Mouse (Mus musculus): ENCODE measurements around the gene Actl7b. TPM values are rescaled to one million over a fixed set of nuclear protein-coding genes. Genes with fewer than 3 reads are reported as not detected.

Gene Actl7b
- not detected in 2 replicates for polyA plus RNA-seq (2015; fragmentation: Nextera tagmentation; extraction: Ambion mirVana)

- no peak within 1 kb of the TSS for H3K27ac ChIP-seq (ENCODE audit: low read length)
- no peaks in the 10 kb centered on the region for H3K9me3 ChIP-seq (replicated peaks; ENCODE audit: control insufficient read depth, low read length, poor library complexity, severe bottlenecking)
- H3K4me1 ChIP-seq (ENCODE audit: control insufficient read depth, insufficient read depth, low read length): no peaks in the 10 kb centered on the region
- H3K27me3 ChIP-seq (ENCODE audit: control insufficient read depth, insufficient read depth, low read depth, low read length): no peaks in the 10 kb centered on the region
- H3K4me3 ChIP-seq (ENCODE audit: low read depth, low read length): no peak within 1 kb of the TSS
- WGBS: 96% methylated on average over 13 of the region's 13 CpGs
- H3K4me2 ChIP-seq (ENCODE audit: low read length): no peak within 1 kb of the TSS
- H3K9ac ChIP-seq (ENCODE audit: low read depth, low read length): no peak within 1 kb of the TSS
- no peak for ATAC-seq
- H3K36me3 ChIP-seq (ENCODE audit: control insufficient read depth, insufficient read depth, low read length): peaks cover 6% of the 10 kb centered on the region; the same call in 1 of the 2 replicates
Observed at GRCm38 (mm10) chr4:56741041-56741493, at the start of gene Actl7b. Gene Actl7b (minus strand): TSS chr4:56741443.

GRCm38 (mm10) chr4:56771065-56771464 is 29.8 kb upstream of the Actl7b start:
- Histone ChIP-seq H3K4me3 (ENCODE audit: low read depth, low read length) (no peak overlapping the region), H3K4me2 (ENCODE audit: low read length) (no peak overlapping the region), H3K9me3 (replicated peaks; ENCODE audit: control insufficient read depth, low read length, poor library complexity, severe bottlenecking) (no peaks in the 10 kb centered on the region), H3K9ac (ENCODE audit: low read depth, low read length) (no peak overlapping the region), H3K27ac (ENCODE audit: low read length) (no peak overlapping the region), H3K36me3 (ENCODE audit: control insufficient read depth, insufficient read depth, low read length) (peaks cover 53% of the 10 kb centered on the region), H3K4me1 (ENCODE audit: control insufficient read depth, insufficient read depth, low read length) (no peaks in the 10 kb centered on the region), H3K27me3 (ENCODE audit: control insufficient read depth, insufficient read depth, low read depth, low read length) (no peaks in the 10 kb centered on the region)
- no peak for ATAC-seq
- 75% methylated on average over 1 of the region's 1 CpGs for WGBS

GRCm38 (mm10) chr4:56768913-56769312 is 27.7 kb upstream of the Actl7b start:
- no peak overlapping the region for H3K27ac ChIP-seq (ENCODE audit: low read length)
- ATAC-seq: no peak
- no peak overlapping the region for H3K9ac ChIP-seq (ENCODE audit: low read depth, low read length)
- no peaks in the 10 kb centered on the region for H3K27me3 ChIP-seq (ENCODE audit: control insufficient read depth, insufficient read depth, low read depth, low read length)
- 96% methylated on average over 7 of the region's 7 CpGs for WGBS
- H3K36me3 ChIP-seq (ENCODE audit: control insufficient read depth, insufficient read depth, low read length): peaks cover 46% of the 10 kb centered on the region
- H3K4me3 ChIP-seq (ENCODE audit: low read depth, low read length): no peak overlapping the region
- no peaks in the 10 kb centered on the region for H3K4me1 ChIP-seq (ENCODE audit: control insufficient read depth, insufficient read depth, low read length)
- no peak overlapping the region for H3K4me2 ChIP-seq (ENCODE audit: low read length)
- H3K9me3 ChIP-seq (replicated peaks; ENCODE audit: control insufficient read depth, low read length, poor library complexity, severe bottlenecking): no peaks in the 10 kb centered on the region

- Histone ChIP-seq H3K9ac (ENCODE audit: low read depth, low read length) (no peak overlapping the region), H3K36me3 (ENCODE audit: control insufficient read depth, insufficient read depth, low read length) (peaks cover 41% of the 10 kb centered on the region), H3K4me1 (ENCODE audit: control insufficient read depth, insufficient read depth, low read length) (no peaks in the 10 kb centered on the region), H3K27ac (ENCODE audit: low read length) (no peak overlapping the region), H3K4me3 (ENCODE audit: low read depth, low read length) (no peak overlapping the region), H3K4me2 (ENCODE audit: low read length) (no peak overlapping the region), H3K9me3 (replicated peaks; ENCODE audit: control insufficient read depth, low read length, poor library complexity, severe bottlenecking) (no peaks in the 10 kb centered on the region), H3K27me3 (ENCODE audit: control insufficient read depth, insufficient read depth, low read depth, low read length) (no peaks in the 10 kb centered on the region)
- ATAC-seq: no peak
- 81% methylated on average over 3 of the region's 5 CpGs for WGBS
Observed at GRCm38 (mm10) chr4:56767861-56768284, 26.6 kb upstream of the Actl7b start.

- Histone ChIP-seq H3K9me3 (replicated peaks; ENCODE audit: control insufficient read depth, low read length, poor library complexity, severe bottlenecking) (no peaks in the 10 kb centered on the region), H3K4me3 (ENCODE audit: low read depth, low read length) (no peak overlapping the region), H3K4me2 (ENCODE audit: low read length) (no peak overlapping the region), H3K36me3 (ENCODE audit: control insufficient read depth, insufficient read depth, low read length) (peaks cover 52% of the 10 kb centered on the region), H3K4me1 (ENCODE audit: control insufficient read depth, insufficient read depth, low read length) (no peaks in the 10 kb centered on the region), H3K9ac (ENCODE audit: low read depth, low read length) (no peak overlapping the region), H3K27ac (ENCODE audit: low read length) (no peak overlapping the region), H3K27me3 (ENCODE audit: control insufficient read depth, insufficient read depth, low read depth, low read length) (no peaks in the 10 kb centered on the region)
- 96% methylated on average over 1 of the region's 1 CpGs for WGBS
- no peak for ATAC-seq
Observed at GRCm38 (mm10) chr4:56757693-56758092, 16.4 kb upstream of the Actl7b start.

GRCm38 (mm10) chr4:56756966-56757600 is 15.8 kb upstream of the Actl7b start:
- no peak overlapping the region for H3K27ac ChIP-seq (ENCODE audit: low read length)
- 92% methylated on average over 10 of the region's 10 CpGs for WGBS
- no peaks in the 10 kb centered on the region for H3K4me1 ChIP-seq (ENCODE audit: control insufficient read depth, insufficient read depth, low read length)
- no peaks in the 10 kb centered on the region for H3K9me3 ChIP-seq (replicated peaks; ENCODE audit: control insufficient read depth, low read length, poor library complexity, severe bottlenecking)
- no peak for ATAC-seq
- H3K4me3 ChIP-seq (ENCODE audit: low read depth, low read length): no peak overlapping the region
- H3K4me2 ChIP-seq (ENCODE audit: low read length): no peak overlapping the region
- peaks cover 52% of the 10 kb centered on the region for H3K36me3 ChIP-seq (ENCODE audit: control insufficient read depth, insufficient read depth, low read length)
- H3K9ac ChIP-seq (ENCODE audit: low read depth, low read length): no peak overlapping the region
- no peaks in the 10 kb centered on the region for H3K27me3 ChIP-seq (ENCODE audit: control insufficient read depth, insufficient read depth, low read depth, low read length)

- no peak overlapping the region for H3K9ac ChIP-seq (ENCODE audit: low read depth, low read length)
- H3K9me3 ChIP-seq (replicated peaks; ENCODE audit: control insufficient read depth, low read length, poor library complexity, severe bottlenecking): no peaks in the 10 kb centered on the region
- no peak overlapping the region for H3K27ac ChIP-seq (ENCODE audit: low read length)
- peaks cover 55% of the 10 kb centered on the region for H3K36me3 ChIP-seq (ENCODE audit: control insufficient read depth, insufficient read depth, low read length)
- H3K4me2 ChIP-seq (ENCODE audit: low read length): no peak overlapping the region
- H3K27me3 ChIP-seq (ENCODE audit: control insufficient read depth, insufficient read depth, low read depth, low read length): no peaks in the 10 kb centered on the region
- 94% methylated on average over 5 of the region's 5 CpGs for WGBS
- H3K4me3 ChIP-seq (ENCODE audit: low read depth, low read length): no peak overlapping the region
- no peaks in the 10 kb centered on the region for H3K4me1 ChIP-seq (ENCODE audit: control insufficient read depth, insufficient read depth, low read length)
- ATAC-seq: no peak
Observed at GRCm38 (mm10) chr4:56756021-56756420, 14.8 kb upstream of the Actl7b start.

GRCm38 (mm10) chr4:56747456-56747855 is 6.2 kb upstream of the Actl7b start:
- H3K27ac ChIP-seq (ENCODE audit: low read length): no peak overlapping the region
- no peaks in the 10 kb centered on the region for H3K4me1 ChIP-seq (ENCODE audit: control insufficient read depth, insufficient read depth, low read length)
- H3K36me3 ChIP-seq (ENCODE audit: control insufficient read depth, insufficient read depth, low read length): peaks cover 40% of the 10 kb centered on the region
- no peak for ATAC-seq
- no peak overlapping the region for H3K9ac ChIP-seq (ENCODE audit: low read depth, low read length)
- 98% methylated on average over 9 of the region's 9 CpGs for WGBS
- H3K27me3 ChIP-seq (ENCODE audit: control insufficient read depth, insufficient read depth, low read depth, low read length): no peaks in the 10 kb centered on the region
- H3K9me3 ChIP-seq (replicated peaks; ENCODE audit: control insufficient read depth, low read length, poor library complexity, severe bottlenecking): no peaks in the 10 kb centered on the region
- no peak overlapping the region for H3K4me2 ChIP-seq (ENCODE audit: low read length)
- H3K4me3 ChIP-seq (ENCODE audit: low read depth, low read length): no peak overlapping the region

GRCm38 (mm10) chr4:56746345-56746744 is 5.1 kb upstream of the Actl7b start:
- 97% methylated on average over 2 of the region's 2 CpGs for WGBS
- no peaks in the 10 kb centered on the region for H3K9me3 ChIP-seq (replicated peaks; ENCODE audit: control insufficient read depth, low read length, poor library complexity, severe bottlenecking)
- H3K4me2 ChIP-seq (ENCODE audit: low read length): no peak overlapping the region
- H3K27me3 ChIP-seq (ENCODE audit: control insufficient read depth, insufficient read depth, low read depth, low read length): no peaks in the 10 kb centered on the region
- ATAC-seq: no peak
- no peak overlapping the region for H3K9ac ChIP-seq (ENCODE audit: low read depth, low read length)
- peaks cover 35% of the 10 kb centered on the region for H3K36me3 ChIP-seq (ENCODE audit: control insufficient read depth, insufficient read depth, low read length)
- H3K4me3 ChIP-seq (ENCODE audit: low read depth, low read length): no peak overlapping the region
- H3K27ac ChIP-seq (ENCODE audit: low read length): no peak overlapping the region
- no peaks in the 10 kb centered on the region for H3K4me1 ChIP-seq (ENCODE audit: control insufficient read depth, insufficient read depth, low read length)

All from midbrain, embryonic 16.5 days (tissue).